Mouse (Mus musculus) adrenal gland (tissue): ENCODE results near the gene Adam12.

Source experiments
- intact Hi-C: fragments of 180-260 bp; cut with DNase I; formaldehyde crosslinking; loops from one replicate; pipeline ENCODE4 v1.15.1; 2025
- long read RNA-seq, 2 experiments: library from polyadenylated mRNA; unstranded; transcript quantifications; one replicate each; pipeline ENCODE4 v2.0.0; 2020; ENCODE audit warnings: borderline replicate concordance in 1 of 2; ENCODE audit not compliant: insufficient replicate concordance in 1 of 2

Gene Adam12
- long read RNA-seq, experiment 1, result 0 reads
- long read RNA-seq, experiment 2, result 0 reads

DNA sequence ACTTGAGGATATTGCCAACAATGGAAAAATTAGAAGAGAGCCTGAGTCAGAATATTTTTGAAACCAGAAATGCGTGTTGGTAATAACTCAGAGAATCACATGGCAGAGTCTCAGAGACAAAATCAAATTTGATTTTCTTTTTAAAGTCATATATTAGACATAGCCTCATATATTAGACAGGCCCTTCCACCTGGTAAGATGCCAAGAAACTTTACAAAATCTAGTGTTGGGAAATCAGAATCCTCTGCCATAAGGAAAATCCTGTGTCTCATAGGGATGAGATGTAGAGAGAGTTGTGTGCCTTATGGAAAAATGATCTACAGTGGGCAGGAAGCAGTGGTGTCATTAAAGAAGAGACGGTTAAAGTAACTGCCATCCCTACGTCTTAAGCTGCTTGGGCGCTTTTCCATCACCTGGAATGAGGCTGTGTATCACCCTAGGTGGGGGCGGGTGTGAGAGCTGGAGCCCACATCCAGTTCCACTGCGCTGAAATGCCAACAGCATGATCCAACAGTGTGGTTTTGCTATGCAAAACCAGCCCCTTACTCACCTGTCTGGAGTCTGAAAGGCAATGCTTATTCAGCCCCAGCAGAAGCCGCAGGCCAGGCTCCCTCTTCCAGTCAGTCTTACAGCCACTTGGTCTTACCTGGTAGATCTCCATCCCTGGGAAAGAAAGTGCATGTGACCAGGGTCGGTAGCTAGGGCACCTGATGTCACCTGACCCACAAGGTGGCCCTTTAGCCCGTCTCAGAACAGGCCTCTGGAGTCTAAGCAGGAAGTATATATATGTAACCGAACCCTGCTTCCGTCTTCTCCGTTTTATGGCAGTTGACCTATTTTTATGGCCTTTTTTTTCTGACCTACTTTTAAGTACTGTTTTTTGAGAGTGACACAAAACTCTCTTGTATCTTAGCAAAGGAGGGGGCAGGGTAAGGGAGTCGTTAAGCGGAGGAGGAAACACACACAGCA, at the start of gene Adam12:
Adam12 (minus strand) TSS at position 769 of the 969 bp plus-strand sequence.
- intact Hi-C loops, result no loop called here

DNA sequence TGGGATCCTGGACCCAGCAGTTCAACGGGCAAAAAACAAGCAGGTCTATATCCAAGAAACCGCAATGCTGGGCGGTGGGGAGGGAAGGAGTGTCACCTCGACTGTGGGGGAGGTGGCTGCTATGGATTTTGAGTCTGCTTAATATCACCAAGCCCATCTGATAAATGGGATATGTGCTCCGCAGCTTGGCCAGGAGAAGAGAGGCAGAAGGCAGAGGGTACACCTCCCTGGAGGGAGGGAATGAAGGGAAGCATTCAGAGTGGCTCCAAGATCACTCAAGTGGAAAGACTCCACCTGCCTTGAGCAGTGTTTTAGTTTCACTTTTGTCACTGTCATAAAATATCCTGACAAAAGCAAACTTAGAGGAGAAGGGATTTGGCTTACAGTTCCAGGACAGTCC, 41.0 kb upstream of the Adam12 start:
- intact Hi-C loops, result no loop called here

GRCm38 (mm10) chr7:134272421-134272820, 40.5 kb upstream of the Adam12 start:
- intact Hi-C loops, result no loop called here

GRCm38 (mm10) chr7:134265783-134266182, 33.8 kb upstream of the Adam12 start:
- intact Hi-C loops, result no loop called here

DNA sequence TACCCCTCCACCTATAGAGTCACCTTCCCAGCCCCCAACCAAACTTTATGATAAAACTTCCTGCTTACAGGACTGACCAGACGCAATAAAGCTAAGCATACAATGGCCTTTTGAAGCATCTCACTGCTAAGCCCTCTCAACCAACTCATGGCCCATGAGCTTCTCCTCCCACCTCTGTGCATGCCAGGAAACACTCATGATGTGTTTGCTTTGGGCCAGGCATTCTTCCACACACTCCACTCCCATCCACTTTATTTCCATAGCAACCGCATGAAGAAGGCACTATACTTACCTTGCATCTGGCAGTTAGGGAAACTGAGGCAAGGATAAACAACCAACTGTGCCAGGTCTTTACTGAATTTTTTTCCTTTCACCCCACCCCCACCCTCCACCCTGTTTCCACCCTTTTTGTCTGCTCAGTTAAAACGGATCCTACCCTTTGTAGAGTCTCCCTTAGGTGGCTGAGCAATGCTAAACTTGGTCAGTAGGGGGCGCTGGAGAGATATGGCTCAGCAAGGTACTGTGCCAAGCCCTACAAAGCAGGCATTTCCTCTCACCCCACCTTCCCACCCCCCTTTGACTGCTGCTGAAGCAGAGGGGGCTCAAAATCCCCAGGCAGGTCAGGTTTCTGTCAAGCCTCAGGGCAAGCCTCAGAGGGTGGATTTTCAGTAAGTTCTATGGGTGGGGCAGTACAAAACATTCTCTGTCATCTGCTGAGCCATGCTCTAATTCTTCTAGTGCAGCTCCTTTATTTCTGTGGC, 31.4 kb upstream of the Adam12 start:
- intact Hi-C loops, result loop anchor here (5.0 kb wide), 2 partner anchors 84 to 304 kb away; no protein-coding TSS in a partner anchor

DNA sequence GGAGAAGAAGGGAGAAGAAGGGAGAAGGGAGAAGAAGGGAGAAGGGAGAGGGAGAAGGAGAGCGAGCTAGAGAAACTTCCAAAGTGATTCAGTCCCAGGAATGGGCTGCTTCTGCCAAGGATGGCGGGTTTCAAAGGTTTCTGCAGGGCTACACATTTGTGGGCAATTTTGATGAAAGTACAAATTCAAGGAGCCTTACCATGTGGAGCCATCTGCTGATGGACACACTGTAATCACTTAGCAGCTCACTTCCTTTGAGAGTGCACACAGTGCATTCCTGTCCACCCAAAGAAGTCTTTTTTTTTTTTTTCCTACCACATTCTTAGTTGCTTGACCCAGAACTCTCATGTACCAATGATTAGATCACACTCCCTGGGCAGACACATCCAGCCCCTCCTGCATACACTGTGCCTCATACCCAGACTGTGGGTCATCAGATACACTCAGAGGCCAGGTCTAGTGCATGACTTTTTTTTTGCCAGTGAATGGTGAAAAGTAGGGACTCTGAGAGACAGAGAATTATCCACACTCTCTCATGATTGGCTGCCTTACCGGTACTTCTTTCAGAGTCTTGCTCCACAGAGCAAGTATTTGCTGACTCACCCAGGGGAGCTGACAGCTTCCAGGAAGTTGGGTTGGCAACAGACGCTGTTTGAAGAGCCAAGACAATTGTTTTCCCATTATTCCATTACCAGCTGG, 29.2 kb upstream of the Adam12 start:
- intact Hi-C loops, result loop anchor here (5.0 kb wide), 2 partner anchors 86 to 306 kb away; no protein-coding TSS in a partner anchor

GRCm38 (mm10) chr7:134250273-134250870, 18.4 kb upstream of the Adam12 start:
- intact Hi-C loops, result no loop called here

DNA sequence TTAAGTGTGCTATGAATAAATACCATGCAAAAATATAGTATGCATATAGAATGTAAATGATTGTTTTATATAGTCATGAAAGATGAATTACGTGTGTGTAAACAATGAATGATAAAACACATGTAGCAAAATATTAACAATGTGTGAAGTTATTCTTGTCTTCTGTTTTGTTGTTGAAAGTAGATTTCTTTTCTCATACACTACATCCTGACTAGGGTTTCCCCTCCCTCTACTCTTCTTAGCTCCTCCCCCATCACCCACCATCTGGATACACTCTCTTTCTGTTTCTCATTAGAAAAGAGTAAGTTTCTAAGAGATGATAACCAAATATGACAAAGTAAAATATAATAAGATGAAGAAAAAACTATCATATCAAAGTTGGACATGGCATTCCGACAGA, 16.1 kb upstream of the Adam12 start:
- intact Hi-C loops, result no loop called here

DNA sequence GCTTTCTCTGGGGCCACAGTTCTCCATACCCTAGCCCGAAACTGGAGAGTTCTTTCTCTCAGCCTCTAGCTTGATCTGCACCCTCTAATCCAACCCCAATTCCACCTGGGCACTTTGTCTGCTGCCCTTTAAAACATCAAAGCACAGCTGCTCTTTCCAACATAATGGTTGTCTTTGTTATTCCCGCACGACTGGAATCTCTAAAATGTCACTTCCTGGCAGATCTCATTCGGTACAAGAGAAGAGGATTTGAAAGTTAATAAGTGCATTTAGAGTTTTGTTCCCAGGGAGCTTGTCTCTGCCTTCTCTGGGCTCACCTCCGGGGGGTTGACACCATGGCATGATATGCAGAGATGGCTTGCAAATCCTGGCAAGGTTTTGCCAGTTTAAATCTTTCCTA, 14.7 kb upstream of the Adam12 start:
- intact Hi-C loops, result no loop called here

DNA sequence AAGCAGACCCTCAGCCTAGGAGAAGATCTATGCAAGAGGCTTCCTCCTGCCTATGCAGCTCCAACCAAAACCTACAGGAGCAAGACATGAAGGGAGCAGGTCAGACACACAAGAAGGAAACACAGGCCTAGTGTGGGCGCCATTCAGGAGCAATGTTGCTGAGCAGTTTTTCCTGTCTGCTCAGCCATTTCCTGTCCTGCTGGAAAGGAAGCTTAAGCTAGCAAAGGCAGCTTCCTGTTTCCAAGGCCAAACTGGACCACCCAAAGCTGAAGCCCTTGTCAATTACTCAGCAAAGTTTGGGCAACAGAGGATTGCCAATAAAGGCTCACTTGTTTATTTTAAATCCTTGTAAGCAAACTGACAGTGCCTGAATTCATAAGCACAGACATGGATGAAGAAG, 10.8 kb upstream of the Adam12 start:
- intact Hi-C loops, result no loop called here

- intact Hi-C loops, result no loop called here
Measured at GRCm38 (mm10) chr7:134241212-134241611, 9.3 kb upstream of the Adam12 start.

DNA sequence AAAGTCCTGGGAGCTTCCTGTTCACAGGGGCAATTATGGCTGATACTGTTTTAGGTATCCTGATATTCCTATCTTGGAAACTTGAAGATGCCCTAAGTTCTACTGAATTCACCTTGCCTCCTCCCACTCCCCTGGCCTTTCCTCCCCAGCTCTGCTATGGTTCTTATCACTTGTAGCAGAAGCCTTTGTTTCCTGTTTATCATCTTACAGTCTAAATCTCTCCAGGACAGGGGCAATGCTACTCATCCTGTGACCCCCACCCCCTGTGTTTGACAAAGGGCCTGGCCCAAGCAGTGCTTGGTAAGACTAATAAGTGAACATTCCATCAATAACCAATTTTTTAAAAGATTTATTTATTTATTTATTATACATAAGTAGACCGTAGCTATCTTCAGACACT, 8.6 kb upstream of the Adam12 start:
- intact Hi-C loops, result no loop called here

GRCm38 (mm10) chr7:134238863-134239262, 6.9 kb upstream of the Adam12 start:
- intact Hi-C loops, result no loop called here

DNA sequence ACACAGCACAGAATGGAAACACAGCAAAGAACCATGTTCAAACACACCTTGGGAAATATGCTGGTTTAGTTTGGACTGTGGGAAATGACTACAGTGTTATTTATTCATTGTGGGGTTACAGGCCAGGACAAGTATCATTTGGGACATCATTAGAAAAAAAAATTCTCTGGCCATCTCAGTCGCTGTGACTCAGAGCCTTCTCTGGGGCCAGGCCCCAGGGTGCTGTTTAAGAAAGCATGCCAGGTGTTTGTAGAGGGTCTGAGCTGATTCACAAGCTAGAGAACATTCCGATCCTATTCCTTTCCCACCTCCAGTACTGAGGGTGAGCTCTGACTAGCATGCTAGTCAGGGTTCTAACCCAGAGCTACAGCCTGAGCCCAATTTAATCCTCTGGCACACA, 5.4 kb upstream of the Adam12 start:
- intact Hi-C loops, result no loop called here

- intact Hi-C loops, result no loop called here
Measured at GRCm38 (mm10) chr7:134236727-134237126, 4.8 kb upstream of the Adam12 start.

GRCm38 (mm10) chr7:134235552-134235951, 3.6 kb upstream of the Adam12 start:
- intact Hi-C loops, result no loop called here

- intact Hi-C loops, result no loop called here
Measured at GRCm38 (mm10) chr7:134230708-134231107, 1.2 kb downstream of the Adam12 start.

DNA sequence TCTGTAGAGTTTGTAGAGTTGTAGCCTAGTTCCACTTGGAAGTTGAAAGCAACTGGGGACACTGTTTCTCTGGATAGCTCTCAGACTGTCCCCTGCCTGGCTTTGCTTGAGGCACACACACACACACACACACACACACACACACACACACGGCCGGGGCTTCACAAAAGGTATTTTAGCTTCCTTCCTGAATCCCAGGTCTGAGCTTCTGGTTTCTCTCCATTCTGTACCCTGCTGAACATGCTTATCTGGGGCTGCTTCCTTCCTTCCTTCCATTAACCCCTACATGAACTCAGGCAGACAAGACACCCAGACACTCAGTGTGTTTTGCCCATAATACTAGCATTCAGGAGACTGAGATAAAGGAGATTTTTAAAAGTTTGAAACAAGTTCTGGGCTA, 2.0 kb downstream of the Adam12 start:
- intact Hi-C loops, result loop anchor here (5.0 to 10.0 kb wide), 2 partner anchors 117 to 135 kb away; no protein-coding TSS in a partner anchor

GRCm38 (mm10) chr7:134227773-134228455, 4.0 kb downstream of the Adam12 start:
- intact Hi-C loops, result loop anchor here (5.0 to 10.0 kb wide), 2 partner anchors 119 to 133 kb away; no protein-coding TSS in a partner anchor

- intact Hi-C loops, result loop anchor here (5.0 to 10.0 kb wide), 2 partner anchors 120 to 132 kb away; no protein-coding TSS in a partner anchor
Measured at GRCm38 (mm10) chr7:134227101-134227500, 4.8 kb downstream of the Adam12 start.
